Mouse (Mus musculus) intestine, postnatal 0 days (tissue): ENCODE data around the gene Slc16a2. TPM values are rescaled to one million over a fixed set of nuclear protein-coding genes. Genes with fewer than 3 reads are reported as not detected.

Source experiments
- ATAC-seq: fragments of 200-750 bp; cut with Nextera tagmentation; 2 replicates; pipeline ENCODE4 v1.8.0; 2017; ENCODE audit warnings: mild to moderate bottlenecking, moderate TSS enrichment, moderate library complexity
- H3K27ac ChIP-seq: fragments of 300-500 bp; sonication (generic); 2 replicates; pipeline ENCODE4 v1.5.1; 2014; ENCODE audit warnings: mild to moderate bottlenecking, low read depth, low read length, moderate library complexity
- H3K27me3 ChIP-seq: fragments of 300-500 bp; sonication (generic); replicated peaks from 2 replicates; pipeline ENCODE4 v1.6.1; 2014; ENCODE audit warnings: low read length, mixed read lengths; ENCODE audit not compliant: control insufficient read depth, insufficient read depth
- H3K36me3 ChIP-seq: fragments of 300-500 bp; sonication (generic); 2 replicates; pipeline ENCODE4 v1.6.1; 2014; ENCODE audit warnings: mild to moderate bottlenecking, moderate library complexity; ENCODE audit not compliant: control insufficient read depth, insufficient read depth
- H3K4me1 ChIP-seq: fragments of 300-500 bp; sonication (generic); replicated peaks from 2 replicates; pipeline ENCODE4 v1.6.1; 2014; ENCODE audit warnings: antibody characterized with exemption, low read length, mixed read lengths; ENCODE audit not compliant: control insufficient read depth, insufficient read depth
- H3K4me2 ChIP-seq: fragments of 300-500 bp; sonication (generic); replicated peaks from 2 replicates; pipeline ENCODE4 v1.6.1; 2014; ENCODE audit warnings: low read depth, mild to moderate bottlenecking, moderate library complexity
- H3K4me3 ChIP-seq: fragments of 300-500 bp; sonication (generic); 2 replicates; pipeline ENCODE4 v1.5.1; 2014; ENCODE audit warnings: low read depth, low read length
- H3K9ac ChIP-seq: fragments of 300-500 bp; sonication (generic); 2 replicates; pipeline ENCODE4 v1.6.1; 2014; ENCODE audit warnings: mild to moderate bottlenecking, low read depth, low read length
- H3K9me3 ChIP-seq: fragments of 300-500 bp; sonication (generic); 2 replicates; pipeline ENCODE4 v1.6.1; 2016; ENCODE audit warnings: mixed run types; ENCODE audit not compliant: control insufficient read depth
- CTCF ChIP-seq: sonication (generic); IDR thresholded peaks from 2 replicates; pipeline ENCODE4 v1.5.1; 2016; ENCODE audit warnings: low read depth, mild to moderate bottlenecking, control low read depth, antibody characterized with exemption, moderate library complexity
- WGBS: fragments of 180-500 bp; shearing (Covaris S2); extraction: QIAGEN DNeasy Blood & Tissue Kit; methylation state at CpG from one replicate; pipeline ENCODE4 v1.1.7; 2014; 5-methylcytosine and 5-hydroxymethylcytosine counted together
- polyA plus RNA-seq: library from polyadenylated mRNA; unstranded; fragments of >200 nt; fragmentation: Nextera tagmentation; extraction: Ambion mirVana; gene quantifications from 2 replicates; pipeline ENCODE4 v1.2.1, GENCODE M21; 2015

Gene Slc16a2
- polyA plus RNA-seq, 1 experiment from 2014 or later = 5.9 TPM

DNA sequence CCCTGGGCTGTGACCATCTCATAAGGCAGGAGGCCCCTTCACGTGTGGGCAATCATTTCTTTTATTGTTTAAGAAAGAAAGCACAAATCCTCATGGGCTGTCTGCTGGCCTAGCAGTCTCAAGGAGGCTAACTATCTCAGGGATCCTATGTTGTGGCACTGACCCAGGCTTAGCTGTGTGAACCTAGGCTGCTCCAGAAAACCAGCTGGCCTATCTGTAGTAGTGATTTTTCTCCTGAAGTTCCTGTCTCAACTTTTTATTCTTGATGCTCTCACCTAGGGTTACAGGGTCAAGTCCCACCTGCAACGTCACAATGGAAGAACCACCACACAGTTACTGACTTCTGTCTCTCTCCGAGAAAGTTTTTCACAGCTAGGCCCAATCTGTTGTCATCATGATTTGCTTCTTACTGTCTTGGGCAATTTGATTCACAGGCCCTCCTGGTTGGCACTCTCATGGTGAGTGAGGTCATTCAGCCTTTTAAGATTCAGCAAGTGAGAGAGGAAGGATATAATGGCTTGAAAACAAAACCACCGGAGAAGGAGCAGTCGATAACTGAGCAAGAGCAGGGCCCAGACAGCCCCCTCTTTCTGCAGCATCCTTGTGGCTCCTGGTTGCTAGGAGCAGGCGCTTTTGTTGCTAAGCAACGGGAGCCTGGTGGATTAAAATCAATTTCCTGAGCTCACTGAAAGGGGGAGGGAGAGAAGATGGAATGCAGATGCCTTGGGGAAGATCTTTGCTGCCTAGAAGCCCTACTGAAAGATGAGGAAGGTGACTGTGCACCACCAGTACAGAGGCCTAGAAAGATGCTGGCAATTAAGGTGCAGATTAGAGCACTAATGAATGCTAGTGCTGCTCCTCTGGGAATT lies 77.4 kb downstream of the Slc16a2 start:
- TF ChIP-seq CTCF = no peak
- Histone ChIP-seq H3K27me3 (no peaks in the 10 kb centered on the region; the same call in 1 of the 2 replicates), H3K27ac (no peak overlapping the region), H3K9ac (no peak overlapping the region), H3K36me3 (no peaks in the 10 kb centered on the region), H3K4me1 (no peaks in the 10 kb centered on the region), H3K4me3 (no peak overlapping the region), H3K4me2 (no peak overlapping the region), H3K9me3 (no peaks in the 10 kb centered on the region)
- 41% methylated on average over 7 of the region's 7 CpGs for WGBS
- ATAC-seq = no peak

DNA sequence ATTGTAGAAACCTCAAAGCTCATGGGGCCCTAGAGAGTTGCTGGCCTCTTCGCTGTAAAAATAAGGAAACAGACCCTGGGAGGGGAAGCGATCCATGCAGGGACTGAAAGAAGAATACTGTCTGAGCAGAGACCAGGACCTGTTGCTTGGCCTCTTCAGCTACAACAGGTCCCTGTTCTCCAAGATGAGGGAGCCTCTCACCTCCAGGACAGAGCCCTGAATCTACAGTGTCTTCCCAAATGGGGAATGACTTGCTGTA lies 79.8 kb downstream of the Slc16a2 start:
- no peak overlapping the region for H3K27ac ChIP-seq
- no peak for TF ChIP-seq CTCF
- no peak overlapping the region for H3K4me2 ChIP-seq
- ATAC-seq = no peak
- WGBS = 73% methylated on average over 2 of the region's 2 CpGs
- no peak overlapping the region for H3K4me3 ChIP-seq
- H3K27me3 ChIP-seq = no peaks in the 10 kb centered on the region; the same call in 1 of the 2 replicates
- no peaks in the 10 kb centered on the region for H3K36me3 ChIP-seq
- no peaks in the 10 kb centered on the region for H3K9me3 ChIP-seq
- H3K9ac ChIP-seq = no peak overlapping the region
- H3K4me1 ChIP-seq = no peaks in the 10 kb centered on the region

DNA sequence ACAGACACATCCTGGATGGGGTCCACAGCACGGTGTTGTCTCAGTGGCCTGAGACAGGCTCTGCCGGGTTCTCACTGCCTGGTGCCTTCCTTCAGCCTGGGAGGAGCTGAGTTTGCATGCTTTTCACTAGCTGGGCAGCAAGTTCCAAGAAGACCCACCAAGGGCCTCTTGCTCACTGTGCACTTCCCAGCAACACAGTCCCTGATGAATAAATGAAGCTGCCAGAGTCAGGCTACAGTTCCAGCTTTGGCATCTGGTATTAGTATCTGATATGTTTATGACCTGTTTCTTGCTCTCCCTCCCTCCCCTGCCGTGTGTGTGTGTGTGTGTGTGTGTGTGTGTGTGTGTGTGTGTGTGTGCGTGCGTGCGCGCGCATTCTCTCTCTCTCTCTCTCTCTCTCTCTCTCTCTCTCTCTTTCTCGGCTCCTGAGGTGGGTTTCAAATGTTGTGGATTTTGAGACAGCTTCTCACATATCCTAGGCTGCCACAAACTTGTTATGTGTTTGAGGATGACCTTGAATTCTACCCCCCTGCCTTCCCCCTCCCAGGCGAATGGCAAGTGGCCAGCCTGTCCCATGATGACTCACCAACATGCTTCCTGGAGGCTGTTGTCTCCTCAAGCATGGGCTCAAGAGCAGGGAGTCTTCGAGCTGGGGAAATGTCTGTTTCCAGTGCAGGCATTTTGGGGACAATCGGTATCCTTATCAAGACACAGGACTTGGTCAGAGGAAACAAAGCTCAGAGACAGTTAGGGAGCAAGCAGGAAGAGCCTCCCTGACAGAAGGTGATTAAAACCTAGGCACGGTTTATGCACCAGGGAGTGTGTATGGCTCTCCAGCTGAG lies 80.3 kb downstream of the Slc16a2 start:
- H3K4me3 ChIP-seq = no peak overlapping the region
- H3K9me3 ChIP-seq = no peaks in the 10 kb centered on the region
- H3K4me2 ChIP-seq = no peak overlapping the region
- 65% methylated on average over 10 of the region's 13 CpGs for WGBS
- no peak for ATAC-seq
- no peak for TF ChIP-seq CTCF
- no peaks in the 10 kb centered on the region for H3K36me3 ChIP-seq
- H3K4me1 ChIP-seq = no peaks in the 10 kb centered on the region
- H3K27me3 ChIP-seq = no peaks in the 10 kb centered on the region; the same call in 1 of the 2 replicates
- no peak overlapping the region for H3K9ac ChIP-seq
- no peak overlapping the region for H3K27ac ChIP-seq

DNA sequence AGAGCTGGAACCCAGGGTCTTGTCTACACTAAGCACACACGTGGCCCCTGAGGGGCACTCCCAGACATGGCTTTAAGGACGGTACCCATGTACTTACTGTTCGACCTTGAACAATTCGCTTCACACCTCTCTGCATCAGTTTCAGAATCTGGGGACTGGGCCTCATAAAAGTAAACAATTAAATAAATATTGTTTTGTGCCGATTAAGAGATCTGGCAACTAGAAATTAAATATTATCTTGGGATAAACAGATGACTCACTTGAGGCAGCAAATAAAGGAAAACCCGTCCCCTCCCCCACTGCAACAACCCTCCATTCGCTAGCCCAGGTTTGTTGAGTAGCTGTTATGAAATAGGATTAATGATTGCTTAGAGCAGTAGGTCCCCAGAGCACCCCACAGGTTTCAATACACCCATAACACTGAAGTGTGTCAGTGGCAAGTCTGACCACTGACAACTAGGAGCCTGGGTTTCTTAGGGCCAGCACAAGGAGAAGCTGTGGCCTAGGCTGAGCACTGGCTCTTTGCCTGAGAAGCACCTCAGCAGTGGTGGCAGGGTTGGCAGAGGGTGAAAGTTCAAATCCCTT lies 87.7 kb downstream of the Slc16a2 start:
- no peak for ATAC-seq
- no peak overlapping the region for H3K4me2 ChIP-seq
- H3K4me1 ChIP-seq = no peaks in the 10 kb centered on the region
- H3K36me3 ChIP-seq = no peaks in the 10 kb centered on the region
- no peak for TF ChIP-seq CTCF
- no peaks in the 10 kb centered on the region for H3K9me3 ChIP-seq
- no peak overlapping the region for H3K27ac ChIP-seq
- H3K4me3 ChIP-seq = no peak overlapping the region
- peaks cover 3% of the 10 kb centered on the region; the same call in 1 of the 2 replicates for H3K27me3 ChIP-seq
- 64% methylated on average over 7 of the region's 7 CpGs for WGBS
- H3K9ac ChIP-seq = no peak overlapping the region

DNA sequence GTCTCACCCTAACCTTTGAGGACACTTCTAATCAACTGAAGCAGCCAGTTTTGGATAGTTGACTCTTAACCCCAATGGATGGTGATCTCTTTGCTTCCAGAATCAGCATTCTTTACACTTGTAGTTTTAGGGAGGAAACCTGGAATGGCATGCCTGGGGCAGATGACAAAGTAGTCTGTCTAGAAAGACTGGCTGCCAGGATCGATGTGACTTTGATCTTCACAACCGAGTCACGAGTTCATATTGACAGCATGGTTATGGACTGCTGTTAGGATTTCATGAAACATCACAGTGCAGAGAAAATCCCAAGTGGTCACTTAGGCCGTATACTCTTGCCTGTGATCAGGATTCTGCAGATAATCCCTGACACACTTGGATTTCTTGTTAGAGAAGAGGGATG lies 88.7 kb downstream of the Slc16a2 start:
- no peak for TF ChIP-seq CTCF
- ATAC-seq = no peak
- Histone ChIP-seq H3K27ac (no peak overlapping the region), H3K27me3 (peaks cover 3% of the 10 kb centered on the region; the same call in 1 of the 2 replicates), H3K4me1 (no peaks in the 10 kb centered on the region), H3K36me3 (no peaks in the 10 kb centered on the region), H3K4me3 (no peak overlapping the region), H3K9ac (no peak overlapping the region), H3K4me2 (no peak overlapping the region), H3K9me3 (no peaks in the 10 kb centered on the region)
- WGBS = 75% methylated on average over 4 of the region's 4 CpGs
